Mouse (Mus musculus) stomach, embryonic 14.5 days (tissue): Measurements from ENCODE around the gene Fam92b. TPM values are rescaled to one million over a fixed set of nuclear protein-coding genes. Genes with fewer than 3 reads are reported as not detected.

ENCODE experiments used
- ATAC-seq: fragments of 200-750 bp; cut with Nextera tagmentation; 2 replicates; pipeline ENCODE4 v1.8.0; 2017; ENCODE audit warnings: low read depth, moderate TSS enrichment; ENCODE audit not compliant: insufficient number of reproducible peaks, insufficient read depth, low FRiP score
- H3K27ac ChIP-seq: fragments of 300-500 bp; sonication (generic); 2 replicates; pipeline ENCODE4 v1.5.1; 2014; ENCODE audit warnings: mild to moderate bottlenecking, low read length, moderate library complexity, mixed read lengths
- H3K27me3 ChIP-seq: fragments of 300-500 bp; sonication (generic); 2 replicates; pipeline ENCODE4 v1.6.1; 2014; ENCODE audit warnings: low read length, control low read depth, mixed read lengths; ENCODE audit not compliant: control insufficient read depth, insufficient read depth
- H3K36me3 ChIP-seq: fragments of 300-500 bp; sonication (generic); 2 replicates; pipeline ENCODE4 v1.6.1; 2014; ENCODE audit warnings: mild to moderate bottlenecking, control low read depth, low read length, moderate library complexity, mixed read lengths; ENCODE audit not compliant: control insufficient read depth, insufficient read depth
- H3K4me1 ChIP-seq: fragments of 300-500 bp; sonication (generic); 2 replicates; pipeline ENCODE4 v1.6.1; 2014; ENCODE audit warnings: low read length, control low read depth, mixed read lengths; ENCODE audit not compliant: control insufficient read depth, insufficient read depth
- H3K4me2 ChIP-seq: fragments of 300-500 bp; sonication (generic); replicated peaks from 2 replicates; pipeline ENCODE4 v1.6.1; 2014; ENCODE audit warnings: low read depth, low read length, control low read depth
- H3K4me3 ChIP-seq: fragments of 300-500 bp; sonication (generic); 2 replicates; pipeline ENCODE4 v1.5.1; 2014; ENCODE audit warnings: low read depth, low read length, control low read depth
- H3K9ac ChIP-seq: fragments of 300-500 bp; sonication (generic); replicated peaks from 2 replicates; pipeline ENCODE4 v1.6.1; 2014; ENCODE audit warnings: low read depth, mild to moderate bottlenecking, control low read depth, low read length, moderate library complexity, mixed read lengths
- H3K9me3 ChIP-seq: fragments of 300-500 bp; sonication (generic); 2 replicates; pipeline ENCODE4 v1.6.1; 2016; ENCODE audit warnings: low read depth, low read length, control low read depth; ENCODE audit not compliant: control insufficient read depth
- WGBS: fragments of 180-500 bp; shearing (Covaris S2); extraction: QIAGEN DNeasy Blood & Tissue Kit; methylation state at CpG from one replicate; pipeline ENCODE4 v1.1.7; 2014; 5-methylcytosine and 5-hydroxymethylcytosine counted together
- polyA plus RNA-seq: library from polyadenylated mRNA; unstranded; fragments of >200 nt; fragmentation: Nextera tagmentation; extraction: Ambion mirVana; gene quantifications from 2 replicates; pipeline ENCODE4 v1.2.1, GENCODE M21; 2014

Gene Fam92b
- 1.2 and 2.0 TPM in 2 replicates for polyA plus RNA-seq

DNA sequence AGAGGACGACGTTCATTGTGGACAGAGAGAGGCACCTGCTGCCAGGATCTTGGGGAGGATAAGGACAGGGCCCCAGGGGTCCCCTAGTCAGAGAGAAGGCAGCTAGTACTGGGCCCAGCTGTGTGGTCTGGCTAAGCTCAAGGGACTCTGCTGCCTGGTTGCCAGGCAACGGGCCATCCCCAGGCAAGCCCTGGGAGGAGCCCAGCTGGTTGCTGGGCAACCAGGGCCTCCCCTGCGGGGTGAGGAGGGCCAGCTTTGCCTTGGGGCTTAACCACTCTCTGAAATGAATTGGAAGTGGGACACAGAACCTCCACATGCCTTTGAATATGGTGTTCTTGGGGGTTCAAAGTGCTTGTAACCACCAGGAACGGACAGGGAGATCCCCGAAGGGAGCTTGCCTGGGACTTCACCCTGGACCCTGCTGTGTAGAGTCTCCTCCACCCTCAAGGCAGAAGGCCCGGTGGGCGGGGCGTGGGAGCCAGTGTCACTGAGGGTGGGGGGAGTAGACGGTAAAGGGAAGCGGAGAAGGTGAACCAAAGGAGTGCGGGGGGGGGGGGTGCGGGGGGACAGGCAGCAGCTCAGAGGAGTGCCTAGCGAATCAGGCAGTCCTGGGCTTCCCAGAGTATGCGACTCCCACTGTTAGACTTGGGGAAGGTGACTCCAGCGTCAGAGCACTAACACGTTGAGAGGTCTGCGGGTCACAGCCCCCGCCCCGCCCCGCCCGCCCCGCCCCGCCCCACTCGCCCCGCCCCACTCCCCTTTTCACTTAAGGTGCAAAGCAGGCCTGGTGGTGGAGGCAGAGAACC, at the start of gene Fam92b:
Gene Fam92b (minus strand): TSS at position 149 of the 806 bp plus-strand sequence.
- no peaks in the 10 kb centered on the region for H3K27me3 ChIP-seq
- no peak within 1 kb of the TSS for H3K4me3 ChIP-seq
- H3K27ac ChIP-seq: peak within 1 kb of the TSS; percentile 49
- H3K4me1 ChIP-seq: peaks cover 26% of the 10 kb centered on the region
- peak within 1 kb of the TSS; percentile 40 for H3K4me2 ChIP-seq
- WGBS: under 1% methylated on average over 26 of the region's 26 CpGs
- H3K9me3 ChIP-seq: no peaks in the 10 kb centered on the region
- no peaks in the 10 kb centered on the region for H3K36me3 ChIP-seq
- ATAC-seq: peak; percentile 82
- H3K9ac ChIP-seq: no peak within 1 kb of the TSS

DNA sequence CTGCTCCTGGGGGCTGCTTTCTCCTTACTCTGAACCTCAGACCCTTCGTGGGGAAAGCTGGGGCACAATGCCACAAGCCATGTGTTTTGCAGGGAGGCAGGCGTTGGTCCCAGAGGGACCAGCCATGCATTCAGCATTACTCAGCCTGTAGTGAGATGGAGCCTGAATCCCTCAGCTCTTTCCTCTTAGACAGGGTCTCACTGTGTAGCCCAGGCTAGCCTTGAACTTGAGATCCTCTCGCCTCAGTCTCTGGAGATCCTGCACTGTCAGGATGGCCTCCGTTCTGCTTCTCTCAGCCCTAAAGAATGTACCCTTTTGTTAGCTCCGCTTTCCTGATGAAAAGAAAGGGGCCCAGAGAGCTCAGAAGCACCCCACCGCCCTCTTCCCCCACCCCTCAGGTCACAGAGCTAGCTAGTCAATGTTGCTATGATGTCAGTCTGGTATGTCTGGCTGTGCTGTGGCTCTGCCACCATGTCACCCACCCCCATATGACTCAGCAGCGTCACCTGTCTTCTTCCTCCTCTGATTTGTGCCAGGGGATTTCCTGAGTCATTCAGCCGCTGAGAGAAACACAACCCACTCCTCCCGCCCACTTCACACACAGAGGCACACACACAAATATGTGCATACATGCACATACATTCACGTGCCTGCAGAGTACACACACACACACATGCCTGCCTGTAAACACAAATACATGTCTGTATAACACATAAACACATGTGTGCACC, 48.3 kb upstream of the Fam92b start:
- 45% methylated on average over 10 of the region's 10 CpGs for WGBS
- no peak overlapping the region for H3K4me3 ChIP-seq
- H3K4me2 ChIP-seq: no peak overlapping the region
- peak overlapping the region; percentile 21; the same call in 1 of the 2 replicates for H3K27ac ChIP-seq
- no peaks in the 10 kb centered on the region for H3K27me3 ChIP-seq
- H3K36me3 ChIP-seq: no peaks in the 10 kb centered on the region
- H3K9me3 ChIP-seq: no peaks in the 10 kb centered on the region
- ATAC-seq: no peak
- H3K9ac ChIP-seq: no peak overlapping the region
- H3K4me1 ChIP-seq: peaks cover 52% of the 10 kb centered on the region

DNA sequence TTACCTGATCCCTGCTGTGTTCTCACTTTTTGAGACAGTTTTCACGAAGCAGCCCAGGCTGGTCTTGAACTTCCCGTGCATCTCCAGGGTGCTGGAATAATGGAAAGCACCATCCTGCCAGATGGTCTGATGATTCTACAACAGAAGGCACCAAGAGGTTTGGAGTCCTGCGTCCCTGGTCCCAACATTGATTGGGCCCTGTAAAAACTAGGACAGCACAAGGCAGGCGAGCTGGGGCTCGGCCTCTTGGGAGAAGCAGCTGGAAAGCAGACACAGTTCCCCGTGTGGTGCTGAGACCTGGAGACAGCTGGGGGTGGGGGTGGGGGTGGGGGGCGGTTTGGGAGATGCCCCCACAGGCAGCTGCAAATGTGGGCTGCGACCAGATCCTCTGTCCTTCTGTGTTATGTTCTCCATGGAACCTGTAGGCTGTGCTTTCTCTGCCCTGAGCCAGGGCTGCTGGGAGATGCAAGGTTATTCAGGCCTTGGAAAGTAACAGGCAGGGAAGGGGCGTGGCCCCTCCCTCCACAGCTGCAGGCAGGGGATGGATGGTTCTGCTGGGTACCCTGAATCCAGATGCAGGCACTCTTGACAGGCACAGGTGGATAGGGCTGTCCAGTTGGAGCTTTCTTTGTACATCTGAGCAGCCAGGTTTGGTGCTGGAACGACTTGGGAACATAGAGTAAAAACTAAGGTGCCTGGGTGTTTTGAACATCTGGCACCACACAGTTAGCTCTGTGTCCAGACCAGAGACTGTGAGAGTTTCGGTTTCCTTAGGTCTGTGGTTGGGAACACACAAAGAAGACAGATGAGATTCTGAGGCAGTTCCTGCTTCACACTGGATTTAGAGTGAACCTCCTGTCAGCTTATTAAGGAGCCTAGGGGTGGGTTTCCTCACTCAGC, 47.5 kb upstream of the Fam92b start:
- Histone ChIP-seq H3K27ac (peak overlapping the region; percentile 21; the same call in 1 of the 2 replicates), H3K4me3 (no peak overlapping the region), H3K4me2 (no peak overlapping the region), H3K4me1 (peaks cover 44% of the 10 kb centered on the region), H3K36me3 (no peaks in the 10 kb centered on the region), H3K27me3 (no peaks in the 10 kb centered on the region), H3K9me3 (no peaks in the 10 kb centered on the region), H3K9ac (no peak overlapping the region)
- no peak for ATAC-seq
- WGBS: 47% methylated on average over 11 of the region's 11 CpGs

DNA sequence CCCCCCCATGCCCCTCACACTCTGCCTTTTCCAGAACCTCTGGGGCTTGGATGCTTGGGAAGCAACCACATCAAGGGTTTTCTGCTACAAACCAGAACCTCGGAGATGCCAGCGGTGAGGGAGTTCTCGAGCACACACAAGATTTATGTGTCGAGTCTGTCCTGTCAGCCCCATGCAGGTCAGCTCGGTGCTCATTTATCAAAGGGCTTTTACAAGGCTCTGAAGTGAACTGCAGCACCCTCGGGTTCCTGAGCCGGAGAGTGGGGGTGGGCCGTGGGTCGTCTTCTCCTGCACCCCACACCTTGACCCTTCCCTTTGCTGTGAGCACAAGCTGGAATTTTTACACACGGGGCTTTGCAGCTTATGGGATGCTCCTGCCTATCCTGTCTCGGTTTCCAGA, 45.3 kb upstream of the Fam92b start:
- peaks cover 38% of the 10 kb centered on the region for H3K4me1 ChIP-seq
- no peak overlapping the region for H3K9ac ChIP-seq
- H3K27ac ChIP-seq: no peak overlapping the region
- ATAC-seq: no peak
- H3K27me3 ChIP-seq: no peaks in the 10 kb centered on the region
- no peak overlapping the region for H3K4me3 ChIP-seq
- 22% methylated on average over 11 of the region's 11 CpGs for WGBS
- no peaks in the 10 kb centered on the region for H3K9me3 ChIP-seq
- no peak overlapping the region for H3K4me2 ChIP-seq
- no peaks in the 10 kb centered on the region for H3K36me3 ChIP-seq

DNA sequence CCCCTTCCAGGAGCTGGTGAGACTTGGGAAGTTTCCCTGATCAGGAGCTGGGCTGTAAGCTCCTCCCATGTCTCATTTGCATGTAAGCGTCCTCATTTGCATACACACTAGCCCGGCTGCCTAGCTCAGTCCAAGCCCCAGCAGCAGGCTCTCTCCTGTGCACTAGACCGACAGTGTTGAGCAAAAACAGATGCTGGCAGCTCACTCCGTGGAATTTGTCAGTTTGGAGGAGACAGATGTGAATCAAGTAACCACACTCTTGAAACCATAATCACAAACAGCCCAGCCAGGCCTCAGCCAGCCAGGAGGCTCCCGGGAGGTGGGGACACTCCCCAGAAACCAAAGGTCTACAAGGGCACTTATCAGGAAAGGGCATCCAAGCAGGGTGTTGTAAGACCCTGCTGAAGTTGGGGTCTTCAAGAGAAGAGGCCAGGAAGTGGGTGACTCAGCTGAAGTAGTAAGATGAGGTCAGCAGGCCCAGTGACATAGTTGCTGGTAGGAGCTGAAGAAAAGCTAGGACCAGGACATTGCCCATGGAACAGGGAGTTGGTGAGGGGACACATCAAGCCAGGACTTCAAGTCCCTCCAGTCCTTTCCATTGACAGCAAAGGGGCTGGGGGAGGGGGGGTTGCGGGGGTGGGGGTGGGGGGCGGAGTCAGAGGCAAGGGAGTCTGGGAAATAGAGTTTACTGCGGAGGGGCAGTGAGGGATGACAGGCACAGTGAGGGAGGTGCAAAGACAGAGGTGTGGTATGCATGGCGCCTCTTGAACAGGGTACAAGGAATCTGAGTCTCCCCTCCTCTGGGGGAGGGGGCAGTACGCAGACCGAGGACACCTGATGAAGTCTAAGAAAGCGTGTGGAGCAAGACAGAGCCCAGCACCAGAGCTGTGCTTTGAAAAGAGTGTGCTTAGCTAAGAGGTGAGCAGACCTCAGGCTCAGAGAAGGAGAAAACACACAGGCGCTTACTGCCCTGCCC, 39.9 kb upstream of the Fam92b start:
- peak; percentile 77 for ATAC-seq
- H3K9me3 ChIP-seq: no peaks in the 10 kb centered on the region
- H3K36me3 ChIP-seq: no peaks in the 10 kb centered on the region
- H3K4me3 ChIP-seq: no peak overlapping the region
- H3K27ac ChIP-seq: peak overlapping the region; percentile 85
- no peak overlapping the region for H3K9ac ChIP-seq
- peaks cover 29% of the 10 kb centered on the region for H3K4me1 ChIP-seq
- no peak overlapping the region for H3K4me2 ChIP-seq
- 10% methylated on average over 13 of the region's 13 CpGs for WGBS
- H3K27me3 ChIP-seq: no peaks in the 10 kb centered on the region

DNA sequence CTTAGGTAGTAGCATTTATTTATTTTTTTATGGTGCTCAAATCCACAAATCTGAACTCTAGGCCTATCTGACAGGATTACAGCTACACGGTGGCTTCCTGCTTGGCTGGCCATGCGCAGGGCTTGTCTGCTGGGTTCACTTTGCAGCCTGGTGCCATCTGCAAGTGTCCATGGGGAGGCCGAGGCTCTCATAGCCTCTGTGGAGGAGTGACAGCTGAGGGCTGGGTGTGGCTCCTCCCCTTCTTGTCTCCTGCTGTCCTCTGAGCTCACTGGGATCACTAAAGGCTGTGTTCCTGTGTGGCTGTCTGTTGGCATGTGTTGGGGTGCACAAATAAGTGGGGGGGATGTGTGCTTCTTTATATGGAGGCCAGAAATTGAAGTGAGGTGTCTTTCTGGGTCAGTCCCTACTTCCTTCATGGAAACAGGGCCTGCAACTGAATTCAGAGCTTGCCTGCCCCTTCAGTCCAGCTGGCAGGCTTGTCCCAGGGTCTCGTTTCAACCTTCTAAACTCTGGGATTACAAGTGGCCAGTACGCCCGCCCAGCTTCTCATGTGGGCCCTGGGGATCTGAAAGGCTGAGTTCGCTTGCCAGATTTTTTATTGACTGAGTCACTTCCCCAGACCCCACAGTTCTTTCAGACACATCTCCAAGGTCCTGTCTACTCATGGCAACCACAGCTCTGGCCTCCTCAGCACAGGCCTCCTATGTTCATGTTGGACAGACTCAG, 38.3 kb upstream of the Fam92b start:
- H3K9ac ChIP-seq: no peak overlapping the region
- H3K36me3 ChIP-seq: no peaks in the 10 kb centered on the region
- no peak overlapping the region for H3K4me3 ChIP-seq
- H3K4me2 ChIP-seq: no peak overlapping the region
- WGBS: 46% methylated on average over 7 of the region's 7 CpGs
- no peaks in the 10 kb centered on the region for H3K9me3 ChIP-seq
- no peaks in the 10 kb centered on the region for H3K27me3 ChIP-seq
- H3K27ac ChIP-seq: peak overlapping the region; percentile 55; the same call in 1 of the 2 replicates
- no peak for ATAC-seq
- H3K4me1 ChIP-seq: peaks cover 39% of the 10 kb centered on the region

DNA sequence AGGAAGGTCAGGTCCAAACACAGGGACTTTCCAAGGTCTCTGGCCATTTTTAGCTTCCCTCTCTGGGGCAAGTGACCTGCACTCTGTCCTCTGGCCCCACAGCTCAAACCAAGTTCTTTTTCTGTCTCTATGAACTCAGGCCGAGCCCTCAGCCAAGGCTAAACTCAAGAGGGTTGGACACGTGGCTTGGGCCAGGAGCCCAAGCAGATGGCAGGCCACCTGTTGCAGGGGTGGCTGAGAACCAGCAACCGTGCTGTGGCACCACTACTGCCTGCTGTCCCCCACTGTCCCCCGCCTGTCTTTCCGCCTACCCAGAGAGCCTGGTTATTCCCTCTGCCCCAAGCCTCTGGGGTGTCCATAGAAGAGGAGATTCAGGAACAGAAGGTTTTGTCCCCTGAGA, 36.7 kb upstream of the Fam92b start:
- no peaks in the 10 kb centered on the region for H3K9me3 ChIP-seq
- H3K4me3 ChIP-seq: no peak overlapping the region
- H3K27ac ChIP-seq: no peak overlapping the region
- peaks cover 44% of the 10 kb centered on the region for H3K4me1 ChIP-seq
- 78% methylated on average over 5 of the region's 5 CpGs for WGBS
- ATAC-seq: no peak
- no peak overlapping the region for H3K4me2 ChIP-seq
- no peaks in the 10 kb centered on the region for H3K27me3 ChIP-seq
- H3K9ac ChIP-seq: no peak overlapping the region
- no peaks in the 10 kb centered on the region for H3K36me3 ChIP-seq
